Mouse (Mus musculus): ENCODE measurements around the gene Gm38100.
A peak's percentile ranks its signal among the peaks of the same experiment; 100 is the strongest.

Gene Gm38100

DNA sequence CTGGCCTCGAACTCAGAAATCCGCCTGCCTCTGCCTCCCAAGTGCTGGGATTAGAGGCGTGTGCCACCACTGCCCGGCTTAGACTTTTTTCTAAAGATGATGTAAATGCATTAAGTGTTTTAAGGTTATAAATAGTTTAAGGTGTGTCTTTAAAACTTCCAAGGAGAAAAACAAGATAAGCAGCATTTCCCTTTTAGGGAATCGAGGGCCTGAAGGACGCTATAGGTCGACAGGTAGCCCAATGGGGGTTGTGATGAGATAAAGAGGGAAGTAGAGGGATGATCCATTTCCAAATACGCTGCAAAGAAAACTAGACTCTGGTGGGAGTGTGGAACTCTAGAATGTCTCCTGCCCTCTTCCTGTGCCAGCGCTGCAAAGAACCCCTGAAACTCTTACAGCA lies at the start of gene Gm38100:
TSS of gene Gm38100 (plus strand) at position 301 of the 400 bp plus-strand sequence.
- DNase-seq (ENCODE audit: low read depth, low spot score): no peak

GRCm38 (mm10) chr1:175870716-175871115 lies 49.4 kb upstream of the Gm38100 start:
- DNase-seq (ENCODE audit: low read depth, low spot score): no peak

- no peak for DNase-seq (ENCODE audit: low read depth, low spot score)
Measured at GRCm38 (mm10) chr1:175872028-175872816, 47.9 kb upstream of the Gm38100 start.

DNA sequence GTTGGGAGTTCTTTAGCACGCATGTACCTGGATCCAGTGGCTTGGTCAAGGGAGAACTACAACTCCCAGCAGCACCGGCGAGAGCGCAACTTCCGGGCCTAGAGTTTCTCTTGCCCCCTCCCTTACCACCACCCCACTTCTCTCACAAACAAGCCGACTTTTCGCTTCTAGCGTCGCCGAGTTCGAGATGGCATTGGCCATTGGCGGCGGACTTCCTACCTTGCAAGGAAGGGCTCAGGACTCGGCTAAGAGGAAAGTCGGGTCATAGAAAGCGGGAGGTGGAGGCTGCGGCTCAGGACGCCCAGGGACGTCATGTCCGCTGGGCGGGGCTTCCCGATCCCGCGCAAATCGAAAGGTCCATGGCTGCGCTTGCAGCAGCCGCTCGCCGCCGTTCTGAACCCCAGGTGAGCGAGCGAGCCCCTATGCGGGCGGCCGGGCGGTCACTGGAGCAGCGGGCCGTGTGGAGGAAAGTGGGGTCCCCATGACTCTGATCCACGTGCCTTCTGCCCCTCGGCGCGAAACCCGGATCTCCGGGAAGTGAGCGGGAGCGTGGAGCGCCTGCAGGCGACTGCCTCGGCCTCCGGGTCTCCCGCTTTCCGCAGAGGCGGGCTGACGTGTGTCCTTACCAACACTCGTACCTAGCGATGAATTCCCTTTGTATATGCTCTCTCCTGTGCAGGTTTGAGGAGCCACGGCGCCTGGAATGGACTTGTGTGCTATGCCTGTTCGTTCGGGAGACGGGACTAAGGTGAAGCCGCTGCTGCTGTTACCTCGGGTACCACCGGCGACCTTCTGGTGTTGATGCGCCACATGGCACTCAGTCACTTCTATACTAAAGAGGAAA lies 39.5 kb upstream of the Gm38100 start, which contains the start of gene Exo1:
TSS of gene Exo1 (plus strand) at position 129 of the 844 bp plus-strand sequence.
- peak; percentile 66 for DNase-seq (ENCODE audit: low read depth, low spot score)

DNA sequence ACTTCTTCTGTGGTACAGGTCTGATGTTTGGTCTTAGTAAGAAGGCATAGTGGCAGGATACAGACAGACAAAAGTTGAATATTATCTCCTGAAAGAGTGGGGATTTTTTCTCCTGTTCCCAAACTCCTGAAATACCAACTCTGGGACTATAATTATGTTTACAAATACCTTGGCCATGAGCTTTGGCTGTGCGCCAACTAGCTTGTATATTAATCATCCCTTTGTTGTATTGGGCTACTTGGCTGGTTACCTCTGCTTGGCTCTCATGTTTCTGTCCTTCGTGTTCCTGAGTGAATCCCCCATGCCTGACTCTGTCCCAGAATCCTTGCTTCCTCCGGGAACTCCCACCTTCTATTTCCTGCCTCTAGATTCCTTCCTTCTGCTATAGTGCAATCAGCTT lies 36.7 kb upstream of the Gm38100 start:
- DNase-seq (ENCODE audit: low read depth, low spot score): no peak

DNA sequence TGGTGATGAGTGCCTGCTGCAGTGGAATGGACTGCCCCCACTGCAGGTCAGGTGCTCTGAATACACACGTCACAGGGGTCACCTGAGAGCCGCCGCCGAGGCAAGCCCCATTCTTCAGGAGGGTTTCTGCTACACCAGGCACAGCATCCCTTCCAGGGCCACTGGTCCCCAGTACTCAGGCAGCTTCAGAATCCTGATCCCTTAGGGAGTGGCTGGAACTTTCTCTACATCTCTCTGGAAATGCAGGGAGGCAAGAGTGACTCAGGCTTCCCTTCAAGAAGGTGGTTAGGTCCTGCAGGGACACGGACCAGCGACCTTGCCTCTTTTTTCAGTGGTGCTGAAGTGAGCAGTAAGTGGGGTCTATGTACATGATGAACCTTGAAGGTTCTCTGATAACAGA lies 26.9 kb upstream of the Gm38100 start:
- no peak for DNase-seq (ENCODE audit: low read depth, low spot score)

- DNase-seq (ENCODE audit: low read depth, low spot score): no peak
Measured at GRCm38 (mm10) chr1:175893726-175894125, 26.4 kb upstream of the Gm38100 start.

GRCm38 (mm10) chr1:175911207-175911606 lies 8.9 kb upstream of the Gm38100 start:
- no peak for DNase-seq (ENCODE audit: low read depth, low spot score)

- no peak for DNase-seq (ENCODE audit: low read depth, low spot score)
Measured at GRCm38 (mm10) chr1:175912038-175912437, 8.1 kb upstream of the Gm38100 start.

GRCm38 (mm10) chr1:175913728-175914303 lies 6.3 kb upstream of the Gm38100 start:
- no peak for DNase-seq (ENCODE audit: low read depth, low spot score)

GRCm38 (mm10) chr1:175921091-175921490 lies 962 bp downstream of the Gm38100 start:
- no peak for DNase-seq (ENCODE audit: low read depth, low spot score)

GRCm38 (mm10) chr1:175923848-175924787 lies 4.0 kb downstream of the Gm38100 start:
- DNase-seq (ENCODE audit: low read depth, low spot score): no peak

GRCm38 (mm10) chr1:175931391-175931790 lies 11.3 kb downstream of the Gm38100 start:
- no peak for DNase-seq (ENCODE audit: low read depth, low spot score)

DNA sequence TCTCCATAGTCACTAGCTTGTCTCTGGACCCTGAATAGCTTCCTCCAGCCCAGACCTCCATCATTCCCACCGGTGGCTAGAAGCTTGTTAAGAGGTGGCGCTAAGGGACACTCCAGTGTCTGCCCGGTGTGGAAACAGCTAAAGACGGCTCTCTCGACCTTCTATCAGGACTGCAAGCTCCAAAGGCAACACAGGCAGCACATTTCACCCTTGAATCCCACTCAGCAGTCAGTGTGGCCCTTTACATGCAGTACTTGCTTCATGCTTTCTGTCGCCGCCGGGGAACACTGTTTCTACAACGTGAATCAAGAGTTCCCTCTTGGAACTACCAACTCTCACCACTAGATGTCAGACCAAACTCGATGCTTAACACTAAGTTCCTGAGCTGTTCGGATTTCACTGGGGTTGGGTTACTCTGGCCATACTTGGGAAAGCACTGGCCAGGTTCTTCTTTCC lies 16.2 kb downstream of the Gm38100 start:
- DNase-seq (ENCODE audit: low read depth, low spot score): peak; percentile 67

DNA sequence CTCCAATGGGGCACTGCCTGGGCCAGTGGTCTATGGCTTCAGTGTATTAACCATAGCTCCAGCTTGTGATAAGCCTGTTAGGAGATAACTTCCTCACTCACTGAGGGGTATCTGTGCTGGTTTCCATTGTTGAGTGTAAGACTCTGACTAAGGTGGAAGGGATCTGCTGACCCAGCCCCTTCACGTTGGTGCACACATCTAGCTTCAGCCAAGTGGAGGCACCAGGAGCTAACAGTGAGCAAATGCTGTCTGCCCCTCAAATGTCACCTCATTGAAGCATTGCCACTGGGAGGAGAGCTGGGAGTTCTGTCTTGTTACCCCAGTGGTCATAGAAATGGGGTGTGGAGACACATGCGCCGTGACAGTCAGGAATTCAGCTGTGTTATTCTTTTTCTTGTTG lies 18.6 kb downstream of the Gm38100 start:
- DNase-seq (ENCODE audit: low read depth, low spot score): no peak

- DNase-seq (ENCODE audit: low read depth, low spot score): no peak
Measured at GRCm38 (mm10) chr1:175943168-175943567, 23.0 kb downstream of the Gm38100 start.

DNA sequence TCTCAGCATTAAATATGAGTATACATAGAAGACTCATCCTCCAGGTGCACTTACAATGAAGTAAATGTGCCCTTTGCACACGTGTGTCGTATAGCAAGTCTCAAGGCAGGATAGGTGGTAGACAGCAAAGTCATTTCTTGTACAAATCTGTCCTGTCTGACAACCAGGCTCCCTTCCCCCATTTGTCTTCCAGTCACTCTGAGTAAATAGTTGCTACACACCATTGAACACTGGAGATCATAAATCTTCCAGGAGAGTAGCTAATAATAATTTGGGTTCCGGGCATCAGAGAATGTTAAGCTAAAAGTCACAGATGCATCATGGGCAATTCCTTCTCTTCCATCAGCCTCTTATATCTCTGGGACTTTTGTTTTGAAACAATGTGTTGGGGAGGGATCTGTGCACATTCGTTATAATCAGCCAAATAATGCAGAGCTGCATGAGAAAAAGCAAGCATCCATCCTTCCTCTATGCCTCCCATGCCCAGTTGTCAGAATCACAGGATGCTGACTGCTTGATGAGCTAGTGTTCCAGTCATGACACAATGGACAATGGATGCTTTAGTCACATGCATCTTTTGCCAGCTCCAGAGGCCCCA lies 26.7 kb downstream of the Gm38100 start:
- DNase-seq (ENCODE audit: low read depth, low spot score): no peak

DNA sequence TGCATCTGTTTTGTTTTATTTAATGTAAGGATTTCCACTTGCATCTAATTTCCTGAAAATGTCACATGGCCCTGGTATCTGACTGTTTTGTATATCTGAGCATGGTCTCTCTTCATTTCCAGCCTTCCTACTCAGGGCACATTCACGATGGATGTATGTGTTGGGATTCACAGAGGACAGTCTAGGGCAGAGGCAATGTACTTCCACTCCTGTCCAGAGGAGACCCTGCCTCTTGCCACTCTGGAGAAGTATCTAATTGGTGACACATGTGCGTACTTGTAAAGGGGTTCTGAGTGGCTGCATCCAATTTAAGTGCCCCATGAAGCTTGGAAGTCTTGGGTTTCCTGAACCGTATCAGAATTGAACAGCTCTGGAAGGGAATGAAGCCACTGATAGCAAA lies 30.3 kb downstream of the Gm38100 start:
- DNase-seq (ENCODE audit: low read depth, low spot score): no peak

DNA sequence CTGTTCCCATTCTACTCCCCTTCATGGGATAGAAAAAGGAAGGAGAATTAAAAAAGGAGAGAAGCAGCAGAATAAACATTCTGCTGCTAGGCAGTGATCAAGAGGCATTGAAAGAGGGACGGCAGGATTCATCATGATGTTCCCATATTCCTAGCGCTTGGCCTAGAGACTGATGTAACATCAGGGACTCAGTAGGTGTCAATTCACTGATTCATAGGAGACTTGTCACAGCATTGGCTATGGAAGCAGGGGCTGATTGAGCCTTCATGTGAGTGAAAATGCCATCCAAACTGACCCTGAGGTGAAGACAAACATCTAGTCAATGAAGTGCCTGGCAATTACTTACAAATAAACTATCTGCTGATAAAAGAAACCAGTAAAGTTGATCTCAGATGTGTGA lies 30.7 kb downstream of the Gm38100 start:
- DNase-seq (ENCODE audit: low read depth, low spot score): no peak

DNA sequence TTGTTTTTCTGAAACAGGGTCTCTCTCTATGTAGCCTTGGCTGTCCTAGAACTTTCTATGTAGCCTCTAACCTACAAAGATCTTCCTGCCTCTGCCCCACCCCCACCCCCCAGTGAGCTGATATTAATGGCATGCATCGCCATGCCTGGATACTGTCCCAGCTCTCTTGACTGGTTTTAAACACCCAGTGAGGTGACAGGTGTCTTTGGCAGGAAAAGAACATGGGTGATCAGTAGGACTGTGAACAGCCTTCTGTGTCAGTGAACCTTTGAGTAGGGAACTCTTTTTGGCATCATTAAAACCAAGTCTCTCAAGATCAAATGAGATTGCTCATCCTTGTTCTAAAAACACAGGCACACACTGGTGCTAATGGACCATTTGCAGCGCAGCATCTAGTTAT lies 41.7 kb downstream of the Gm38100 start:
- no peak for DNase-seq (ENCODE audit: low read depth, low spot score)

Data from WW6 (cell line).